Mouse (Mus musculus): ENCODE measurements around the gene Bco2.

- TF ChIP-seq BHLHE40 (IDR thresholded peaks at IDR 0.05; ENCODE audit: borderline replicate concordance, low read depth, low read length) (no peak), CTCF (IDR thresholded peaks at IDR 0.05 in 2 of 3, conservative IDR thresholded peaks at IDR 0.05 in 1 of 3; ENCODE audit: control insufficient read depth in 1 of 3, insufficient read depth in 1 of 3, low read depth in 2 of 3, low read length in 3 of 3, poor library complexity in 1 of 3, severe bottlenecking in 1 of 3) (no peak), UBTF (IDR thresholded peaks at IDR 0.05; ENCODE audit: borderline replicate concordance, insufficient read depth, low read depth, low read length) (no peak), MAX (IDR thresholded peaks at IDR 0.05; ENCODE audit: low read length) (no peak), POLR2A (IDR thresholded peaks at IDR 0.05; ENCODE audit: control insufficient read depth in 1 of 2, insufficient read depth in 1 of 2, low read depth in 1 of 2, low read length in 2 of 2, poor library complexity in 1 of 2) (no peak), ZC3H11A (IDR thresholded peaks at IDR 0.05; ENCODE audit: low read depth, low read length) (no peak), ELF1 (IDR thresholded peaks at IDR 0.05; ENCODE audit: low read depth, low read length) (no peak), EP300 (IDR thresholded peaks at IDR 0.05; ENCODE audit: low read depth in 1 of 2, low read length in 2 of 2) (no peak), ETS1 (IDR thresholded peaks at IDR 0.05; ENCODE audit: low read depth, low read length) (no peak), MYC (IDR thresholded peaks at IDR 0.05; ENCODE audit: low read depth, low read length) (no peak)
Observed at GRCm38 (mm10) chr9:50580370-50580769, 25.4 kb upstream of the Bco2 start.

All from MEL (cell line).